Mouse (Mus musculus) cortical plate, adult 2 months (tissue): ENCODE data around the gene Wfikkn2. TPM values are rescaled to one million over a fixed set of nuclear protein-coding genes. Genes with fewer than 3 reads are reported as not detected.

Experiments used
- H3K27ac ChIP-seq: fragments of 200-500 bp; 2 replicates; pipeline ENCODE4 v1.5.1; 2012; ENCODE audit warnings: low read length, control low read depth, inconsistent platforms; ENCODE audit not compliant: insufficient read depth
- H3K4me1 ChIP-seq: fragments of 200-500 bp; 2 replicates; pipeline ENCODE4 v1.6.1; 2011; ENCODE audit warnings: low read length; ENCODE audit not compliant: control insufficient read depth, insufficient read depth
- H3K4me3 ChIP-seq: fragments of 200-500 bp; 2 replicates; pipeline ENCODE4 v1.5.1; 2011; ENCODE audit warnings: mild to moderate bottlenecking, low read length, control low read depth; ENCODE audit not compliant: insufficient read depth
- CTCF ChIP-seq: fragments of 200-500 bp; IDR thresholded peaks from 2 replicates; pipeline ENCODE4 v1.5.1; 2011; ENCODE audit warnings: mild to moderate bottlenecking, control low read depth, low read length; ENCODE audit not compliant: insufficient read depth; ENCODE audit errors: extremely low read depth
- POLR2A ChIP-seq: fragments of 200-500 bp; IDR thresholded peaks from 2 replicates; pipeline ENCODE4 v1.6.1; 2011; ENCODE audit warnings: mild to moderate bottlenecking, low read length, control low read depth; ENCODE audit not compliant: insufficient read depth; ENCODE audit errors: extremely low read depth
- polyA plus RNA-seq: library from polyadenylated mRNA; depleted of rRNA; stranded (reverse); fragments of >200 nt; gene quantifications from 2 replicates; pipeline ENCODE4 v1.2.3, GENCODE M21; 2012

Wfikkn2 gene
- polyA plus RNA-seq, 1 experiment = 1.3 TPM

DNA sequence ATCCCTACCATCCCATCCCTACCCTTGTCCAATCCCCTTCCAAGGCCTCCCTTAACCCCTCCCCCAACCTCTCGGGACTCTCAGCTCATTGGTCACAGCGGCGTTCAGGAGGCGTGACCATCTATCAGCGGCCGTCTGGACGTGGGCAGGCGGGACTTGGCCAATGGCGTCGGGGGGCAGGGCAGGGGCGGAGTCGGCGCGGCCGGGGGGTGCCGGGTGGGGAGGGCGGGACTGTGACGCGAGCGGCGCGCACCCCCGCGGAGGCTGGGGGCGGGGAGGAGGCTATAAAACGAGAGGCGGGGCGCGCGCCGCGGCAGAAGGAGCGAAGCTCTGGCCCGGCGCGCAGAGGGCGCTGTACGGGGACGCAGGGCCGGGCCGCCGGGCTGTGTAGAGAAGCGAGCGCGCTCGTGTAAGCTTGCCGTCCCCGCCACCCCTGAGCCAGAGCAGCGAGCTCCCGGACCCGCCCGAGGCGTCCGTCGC is 34.6 kb downstream of the Wfikkn2 start, which contains the start of gene Tob1:
Gene Tob1 (plus strand): TSS at position 331 of the 480 bp plus-strand sequence.
- H3K4me1 ChIP-seq = peaks cover 11% of the 10 kb centered on the region
- H3K27ac ChIP-seq = peak within 1 kb of the TSS; percentile 93
- TF ChIP-seq CTCF (no peak), POLR2A (peak; percentile 98)
- peak within 1 kb of the TSS; percentile 51 for H3K4me3 ChIP-seq

- TF ChIP-seq CTCF (no peak), POLR2A (peak; percentile 85)
- Histone ChIP-seq H3K27ac (peak overlapping the region; percentile 97), H3K4me1 (peaks cover 11% of the 10 kb centered on the region), H3K4me3 (peak overlapping the region; percentile 42)
Observed at GRCm38 (mm10) chr11:94210191-94211086, 35.4 kb downstream of the Wfikkn2 start.

GRCm38 (mm10) chr11:94209695-94210131 is 36.1 kb downstream of the Wfikkn2 start:
- peaks cover 10% of the 10 kb centered on the region for H3K4me1 ChIP-seq
- TF ChIP-seq POLR2A = no peak
- peak overlapping the region; percentile 42 for H3K4me3 ChIP-seq
- H3K27ac ChIP-seq = peak overlapping the region; percentile 97

- Histone ChIP-seq H3K4me3 (no peak overlapping the region; the same call in 1 of the 2 replicates), H3K27ac (no peak overlapping the region), H3K4me1 (peaks cover 10% of the 10 kb centered on the region)
- no peak for TF ChIP-seq POLR2A
- TF ChIP-seq CTCF = no peak
Observed at GRCm38 (mm10) chr11:94208811-94209675, 36.8 kb downstream of the Wfikkn2 start.

GRCm38 (mm10) chr11:94206398-94207114 is 39.2 kb downstream of the Wfikkn2 start:
- H3K27ac ChIP-seq = no peak overlapping the region
- no peak for TF ChIP-seq CTCF
- no peak for TF ChIP-seq POLR2A
- peaks cover 6% of the 10 kb centered on the region for H3K4me1 ChIP-seq
- H3K4me3 ChIP-seq = no peak overlapping the region

DNA sequence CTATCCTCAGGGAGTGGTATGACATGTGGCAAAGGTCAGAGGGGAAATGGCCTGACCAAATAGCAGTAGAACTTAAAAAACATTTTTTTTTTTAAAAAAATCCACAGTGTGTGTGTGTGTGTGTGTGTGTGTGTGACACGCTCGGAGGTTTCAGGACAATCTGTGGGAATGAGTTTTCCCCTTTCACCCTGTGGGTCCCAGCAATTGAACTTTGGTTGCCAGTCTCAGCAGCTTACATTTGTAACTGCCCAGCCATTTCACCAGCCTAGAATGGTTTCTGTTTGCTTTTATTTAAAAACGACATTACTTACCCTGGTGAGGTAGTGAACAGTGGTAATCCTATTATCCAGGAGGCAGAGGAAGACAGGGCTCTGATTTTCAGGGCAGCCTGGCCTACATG is 42.7 kb downstream of the Wfikkn2 start:
- Histone ChIP-seq H3K27ac (no peak overlapping the region), H3K4me3 (no peak overlapping the region), H3K4me1 (peaks cover 5% of the 10 kb centered on the region)
- no peak for TF ChIP-seq POLR2A
- no peak for TF ChIP-seq CTCF

DNA sequence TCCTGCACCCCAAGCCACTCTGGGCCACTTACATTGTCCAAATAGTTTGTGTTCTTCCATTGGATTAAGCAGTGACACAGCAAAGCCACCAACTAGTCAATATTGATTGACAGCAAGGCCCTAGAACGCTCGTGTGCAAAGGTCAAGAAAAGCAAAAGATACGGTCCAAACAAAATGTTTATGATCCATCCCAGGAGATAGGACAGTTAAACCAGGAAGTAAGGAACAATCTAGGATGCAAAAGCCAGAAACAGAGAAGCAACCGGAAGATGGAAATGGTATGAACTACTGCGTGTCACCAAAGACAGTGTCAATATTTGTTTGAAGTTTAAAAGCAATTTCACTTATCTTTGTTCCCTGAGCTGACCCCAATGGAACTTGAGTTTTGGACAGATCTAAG is 43.7 kb downstream of the Wfikkn2 start:
- Histone ChIP-seq H3K27ac (no peak overlapping the region), H3K4me1 (peaks cover 5% of the 10 kb centered on the region), H3K4me3 (no peak overlapping the region)
- TF ChIP-seq POLR2A (no peak), CTCF (no peak)

- Histone ChIP-seq H3K27ac (no peak overlapping the region), H3K4me1 (no peaks in the 10 kb centered on the region), H3K4me3 (no peak overlapping the region)
- TF ChIP-seq POLR2A (no peak), CTCF (no peak)
Observed at GRCm38 (mm10) chr11:94200422-94200821, 45.4 kb downstream of the Wfikkn2 start.

GRCm38 (mm10) chr11:94199771-94200170 is 46.0 kb downstream of the Wfikkn2 start:
- no peak overlapping the region for H3K4me3 ChIP-seq
- TF ChIP-seq CTCF (no peak), POLR2A (no peak)
- no peaks in the 10 kb centered on the region for H3K4me1 ChIP-seq
- H3K27ac ChIP-seq = no peak overlapping the region
